Mouse (Mus musculus) hindbrain, embryonic 16.5 days (tissue): Measurements from ENCODE around the gene Mpeg1. TPM values are rescaled to one million over a fixed set of nuclear protein-coding genes. Genes with fewer than 3 reads are reported as not detected.

Experiments used
- ATAC-seq: fragments of 200-750 bp; cut with Nextera tagmentation; 2 replicates; pipeline ENCODE4 v1.8.0; 2017; ENCODE audit warnings: moderate TSS enrichment, moderate library complexity
- H3K27ac ChIP-seq: fragments of 300-500 bp; sonication (generic); 2 replicates; pipeline ENCODE4 v1.5.1; 2014; ENCODE audit warnings: low read depth, mild to moderate bottlenecking, control low read depth, low read length, moderate library complexity
- H3K27me3 ChIP-seq: fragments of 300-500 bp; sonication (generic); replicated peaks from 2 replicates; pipeline ENCODE4 v1.6.1; 2014; ENCODE audit warnings: low read length; ENCODE audit not compliant: control insufficient read depth, insufficient read depth
- H3K36me3 ChIP-seq: fragments of 300-500 bp; sonication (generic); 2 replicates; pipeline ENCODE4 v1.6.1; 2014; ENCODE audit warnings: mild to moderate bottlenecking, low read length, moderate library complexity, mixed read lengths; ENCODE audit not compliant: control insufficient read depth, insufficient read depth
- H3K4me1 ChIP-seq: fragments of 300-500 bp; sonication (generic); 2 replicates; pipeline ENCODE4 v1.6.1; 2014; ENCODE audit warnings: low read depth, low read length; ENCODE audit not compliant: control insufficient read depth, insufficient read depth
- H3K4me2 ChIP-seq: fragments of 300-500 bp; sonication (generic); 2 replicates; pipeline ENCODE4 v1.6.1; 2014; ENCODE audit warnings: mild to moderate bottlenecking, low read length, control low read depth, moderate library complexity
- H3K4me3 ChIP-seq: fragments of 300-500 bp; sonication (generic); 2 replicates; pipeline ENCODE4 v1.5.1; 2014; ENCODE audit warnings: mild to moderate bottlenecking, low read length, control low read depth, moderate library complexity
- H3K9ac ChIP-seq: fragments of 300-500 bp; sonication (generic); 2 replicates; pipeline ENCODE4 v1.6.1; 2014; ENCODE audit warnings: low read depth, mild to moderate bottlenecking, control low read depth, low read length, moderate library complexity
- H3K9me3 ChIP-seq: fragments of 300-500 bp; sonication (generic); 2 replicates; pipeline ENCODE4 v1.6.1; 2014; ENCODE audit warnings: mild to moderate bottlenecking, low read length, moderate library complexity; ENCODE audit not compliant: control insufficient read depth
- WGBS: fragments of 180-500 bp; shearing (Covaris S2); extraction: QIAGEN DNeasy Blood & Tissue Kit; methylation state at CpG from one replicate; pipeline ENCODE4 v1.1.7; 2014; 5-methylcytosine and 5-hydroxymethylcytosine counted together
- polyA plus RNA-seq: library from polyadenylated mRNA; unstranded; fragments of >200 nt; fragmentation: Nextera tagmentation; extraction: Ambion mirVana; gene quantifications from 2 replicates; pipeline ENCODE4 v1.2.1, GENCODE M21; 2015

Mpeg1 gene
- polyA plus RNA-seq, 1 experiment from 2014 or later = 0.66 TPM

GRCm38 (mm10) chr19:12473201-12473641 lies 12.6 kb downstream of the Mpeg1 start:
- Histone ChIP-seq H3K9me3 (no peaks in the 10 kb centered on the region), H3K9ac (no peak overlapping the region), H3K27me3 (no peaks in the 10 kb centered on the region), H3K4me1 (peaks cover 8% of the 10 kb centered on the region), H3K4me2 (no peak overlapping the region), H3K36me3 (peaks cover 15% of the 10 kb centered on the region), H3K4me3 (no peak overlapping the region), H3K27ac (no peak overlapping the region)
- no peak for ATAC-seq
- WGBS = 80% methylated on average over 4 of the region's 4 CpGs

GRCm38 (mm10) chr19:12473951-12474350 lies 13.4 kb downstream of the Mpeg1 start:
- Histone ChIP-seq H3K36me3 (peaks cover 12% of the 10 kb centered on the region), H3K27ac (no peak overlapping the region), H3K4me1 (peaks cover 8% of the 10 kb centered on the region), H3K27me3 (no peaks in the 10 kb centered on the region), H3K4me2 (no peak overlapping the region), H3K4me3 (no peak overlapping the region), H3K9me3 (no peaks in the 10 kb centered on the region), H3K9ac (no peak overlapping the region)
- no peak for ATAC-seq
- 83% methylated on average over 4 of the region's 4 CpGs for WGBS

- no peak overlapping the region for H3K9ac ChIP-seq
- peaks cover 21% of the 10 kb centered on the region for H3K36me3 ChIP-seq
- no peak overlapping the region for H3K4me3 ChIP-seq
- H3K27me3 ChIP-seq = no peaks in the 10 kb centered on the region
- 49% methylated on average over 15 of the region's 15 CpGs for WGBS
- H3K27ac ChIP-seq = peak overlapping the region; percentile 72
- no peak overlapping the region; the same call in 1 of the 2 replicates for H3K4me2 ChIP-seq
- H3K9me3 ChIP-seq = no peaks in the 10 kb centered on the region
- ATAC-seq = peak; percentile 97
- peaks cover 8% of the 10 kb centered on the region for H3K4me1 ChIP-seq
These were observed 15.0 kb downstream of the Mpeg1 start for GRCm38 (mm10) chr19:12475380-12476250.

- H3K9me3 ChIP-seq = no peaks in the 10 kb centered on the region
- H3K9ac ChIP-seq = no peak overlapping the region
- 57% methylated on average over 5 of the region's 5 CpGs for WGBS
- no peak overlapping the region for H3K4me3 ChIP-seq
- no peak for ATAC-seq
- peaks cover 8% of the 10 kb centered on the region for H3K4me1 ChIP-seq
- peaks cover 25% of the 10 kb centered on the region for H3K36me3 ChIP-seq
- H3K27me3 ChIP-seq = no peaks in the 10 kb centered on the region
- H3K27ac ChIP-seq = no peak overlapping the region
- no peak overlapping the region for H3K4me2 ChIP-seq
These were observed 16.2 kb downstream of the Mpeg1 start for GRCm38 (mm10) chr19:12476721-12477270.

- H3K9ac ChIP-seq = no peak overlapping the region
- no peaks in the 10 kb centered on the region for H3K9me3 ChIP-seq
- no peak for ATAC-seq
- H3K4me2 ChIP-seq = no peak overlapping the region
- peaks cover 8% of the 10 kb centered on the region for H3K4me1 ChIP-seq
- H3K4me3 ChIP-seq = no peak overlapping the region
- H3K27me3 ChIP-seq = no peaks in the 10 kb centered on the region
- no peak overlapping the region for H3K27ac ChIP-seq
- WGBS = 85% methylated on average over 6 of the region's 6 CpGs
- peaks cover 38% of the 10 kb centered on the region for H3K36me3 ChIP-seq
These were observed 17.8 kb downstream of the Mpeg1 start for GRCm38 (mm10) chr19:12478369-12478768.

- Histone ChIP-seq H3K27ac (peak overlapping the region; percentile 45; the same call in 1 of the 2 replicates), H3K4me2 (no peak overlapping the region), H3K4me3 (no peak overlapping the region), H3K27me3 (no peaks in the 10 kb centered on the region), H3K9me3 (no peaks in the 10 kb centered on the region), H3K9ac (no peak overlapping the region), H3K4me1 (peaks cover 14% of the 10 kb centered on the region), H3K36me3 (peaks cover 37% of the 10 kb centered on the region)
- no peak; the same call in 1 of the 2 replicates for ATAC-seq
- 68% methylated on average over 4 of the region's 4 CpGs for WGBS
These were observed 23.2 kb downstream of the Mpeg1 start for GRCm38 (mm10) chr19:12483782-12484181.

GRCm38 (mm10) chr19:12484210-12484609 lies 23.6 kb downstream of the Mpeg1 start:
- WGBS = 39% methylated on average over 4 of the region's 4 CpGs
- Histone ChIP-seq H3K9me3 (no peaks in the 10 kb centered on the region), H3K4me1 (peaks cover 18% of the 10 kb centered on the region), H3K4me2 (no peak overlapping the region), H3K4me3 (no peak overlapping the region), H3K36me3 (peaks cover 34% of the 10 kb centered on the region), H3K27ac (peak overlapping the region; percentile 45; the same call in 1 of the 2 replicates), H3K27me3 (no peaks in the 10 kb centered on the region), H3K9ac (no peak overlapping the region)
- ATAC-seq = peak; percentile 53; the same call in 1 of the 2 replicates

GRCm38 (mm10) chr19:12485223-12485622 lies 24.6 kb downstream of the Mpeg1 start:
- H3K4me2 ChIP-seq = no peak overlapping the region
- H3K27ac ChIP-seq = peak overlapping the region; percentile 26; the same call in 1 of the 2 replicates
- H3K4me3 ChIP-seq = no peak overlapping the region
- ATAC-seq = no peak
- H3K27me3 ChIP-seq = no peaks in the 10 kb centered on the region
- WGBS = 68% methylated on average over 13 of the region's 13 CpGs
- H3K4me1 ChIP-seq = peaks cover 20% of the 10 kb centered on the region
- H3K9me3 ChIP-seq = no peaks in the 10 kb centered on the region
- H3K36me3 ChIP-seq = peaks cover 27% of the 10 kb centered on the region
- no peak overlapping the region for H3K9ac ChIP-seq

- no peak overlapping the region for H3K4me2 ChIP-seq
- H3K9ac ChIP-seq = no peak overlapping the region
- 43% methylated on average over 3 of the region's 3 CpGs for WGBS
- peaks cover 29% of the 10 kb centered on the region for H3K36me3 ChIP-seq
- H3K4me1 ChIP-seq = peaks cover 24% of the 10 kb centered on the region
- no peak overlapping the region for H3K4me3 ChIP-seq
- H3K27ac ChIP-seq = no peak overlapping the region
- H3K27me3 ChIP-seq = no peaks in the 10 kb centered on the region
- H3K9me3 ChIP-seq = no peaks in the 10 kb centered on the region
- no peak for ATAC-seq
These were observed 25.1 kb downstream of the Mpeg1 start for GRCm38 (mm10) chr19:12485631-12486030.
